Mouse (Mus musculus): ENCODE results near the gene Ftsj3. TPM values are rescaled to one million over a fixed set of nuclear protein-coding genes. Genes with fewer than 3 reads are reported as not detected.
"Not testable (repeated sequence)": the region's sequence is repeated elsewhere in the genome, so short reads cannot be mapped to it uniquely, and the experiment has no call there.

Ftsj3 gene
- polyA plus RNA-seq, 1 experiment from 2014 or later: 72.1 TPM

GRCm38 (mm10) chr11:106200756-106201155, 55.1 kb downstream of the Ftsj3 start:
- Histone ChIP-seq H3K27ac (ENCODE audit: low read depth, low read length) (no peak overlapping the region), H3K4me1 (ENCODE audit: control insufficient read depth, insufficient read depth, low read length) (no peaks in the 10 kb centered on the region), H3K36me3 (ENCODE audit: control insufficient read depth, insufficient read depth, low read length) (peaks cover 75% of the 10 kb centered on the region), H3K27me3 (ENCODE audit: control insufficient read depth, insufficient read depth, low read length) (no peaks in the 10 kb centered on the region), H3K4me3 (ENCODE audit: low read length) (no peak overlapping the region), H3K4me2 (replicated peaks; ENCODE audit: low read depth, low read length) (no peak overlapping the region), H3K9me3 (ENCODE audit: control insufficient read depth, low read length) (no peaks in the 10 kb centered on the region), H3K9ac (ENCODE audit: low read depth, low read length) (no peak overlapping the region)
- ATAC-seq (ENCODE audit: low FRiP score, low TSS enrichment): no peak
- WGBS: 75% methylated on average over 6 of the region's 6 CpGs

- not testable (repeated sequence) for H3K27ac ChIP-seq (ENCODE audit: low read depth, low read length); ATAC-seq (ENCODE audit: low FRiP score, low TSS enrichment); H3K27me3 ChIP-seq (ENCODE audit: control insufficient read depth, insufficient read depth, low read length); H3K4me3 ChIP-seq (ENCODE audit: low read length); H3K4me1 ChIP-seq (ENCODE audit: control insufficient read depth, insufficient read depth, low read length); H3K9me3 ChIP-seq (ENCODE audit: control insufficient read depth, low read length); H3K9ac ChIP-seq (ENCODE audit: low read depth, low read length); H3K4me2 ChIP-seq (replicated peaks; ENCODE audit: low read depth, low read length)
- H3K36me3 ChIP-seq (ENCODE audit: control insufficient read depth, insufficient read depth, low read length): peaks cover 67% of the 10 kb centered on the region
- WGBS: 92% methylated on average over 7 of the region's 7 CpGs
These were observed 55.9 kb downstream of the Ftsj3 start for GRCm38 (mm10) chr11:106199997-106200396.

Other genes starting within 250 kb of the Ftsj3 start
- 0.10 and 0.14 TPM in 2 replicates for gene Kcnh6, start 248.0 kb downstream of the Ftsj3 start, polyA plus RNA-seq (2014; fragmentation: Nextera tagmentation; extraction: Ambion mirVana)
- gene Dcaf7, start 219.2 kb downstream of the Ftsj3 start, polyA plus RNA-seq (2014; fragmentation: Nextera tagmentation; extraction: Ambion mirVana): 43.7 and 68.8 TPM in 2 replicates
- gene Taco1, start 190.0 kb downstream of the Ftsj3 start, polyA plus RNA-seq (2014; fragmentation: Nextera tagmentation; extraction: Ambion mirVana): 10.3 and 11.3 TPM in 2 replicates
- 23.2 and 25.7 TPM in 2 replicates for gene Map3k3, start 171.5 kb downstream of the Ftsj3 start, polyA plus RNA-seq (2014; fragmentation: Nextera tagmentation; extraction: Ambion mirVana)
- not detected in 2 replicates for gene Gm10840, start 95.2 kb downstream of the Ftsj3 start, polyA plus RNA-seq (2014; fragmentation: Nextera tagmentation; extraction: Ambion mirVana)
- gene Limd2, start 95.2 kb downstream of the Ftsj3 start, polyA plus RNA-seq (2014; fragmentation: Nextera tagmentation; extraction: Ambion mirVana): 216 and 266 TPM in 2 replicates
- gene Strada, start 53.9 kb downstream of the Ftsj3 start, polyA plus RNA-seq (2014; fragmentation: Nextera tagmentation; extraction: Ambion mirVana): 29.1 and 33.5 TPM in 2 replicates
- gene Ccdc47, start 39.7 kb downstream of the Ftsj3 start, polyA plus RNA-seq (2014; fragmentation: Nextera tagmentation; extraction: Ambion mirVana): 39.3 and 60.3 TPM in 2 replicates
- 43.1 and 71.8 TPM in 2 replicates for gene Ddx42, start 39.2 kb downstream of the Ftsj3 start, polyA plus RNA-seq (2014; fragmentation: Nextera tagmentation; extraction: Ambion mirVana)
- gene Psmc5, start 75 bp upstream of the Ftsj3 start, polyA plus RNA-seq (2014; fragmentation: Nextera tagmentation; extraction: Ambion mirVana): 303 and 334 TPM in 2 replicates
- gene Smarcd2, start 16.9 kb upstream of the Ftsj3 start, polyA plus RNA-seq (2014; fragmentation: Nextera tagmentation; extraction: Ambion mirVana): 54.9 and 78.6 TPM in 2 replicates
- gene Tcam1, start 20.6 kb upstream of the Ftsj3 start, polyA plus RNA-seq (2014; fragmentation: Nextera tagmentation; extraction: Ambion mirVana): 0.81 and 1.2 TPM in 2 replicates
- gene Gh, start 45.8 kb upstream of the Ftsj3 start, polyA plus RNA-seq (2014; fragmentation: Nextera tagmentation; extraction: Ambion mirVana): not detected in 2 replicates
- 7.3 and 7.4 TPM in 2 replicates for gene Cd79b, start 58.7 kb upstream of the Ftsj3 start, polyA plus RNA-seq (2014; fragmentation: Nextera tagmentation; extraction: Ambion mirVana)
- 0.29 and 0.35 TPM in 2 replicates for gene Scn4a, start 97.2 kb upstream of the Ftsj3 start, polyA plus RNA-seq (2014; fragmentation: Nextera tagmentation; extraction: Ambion mirVana)
- gene Prr29, start 109.4 kb upstream of the Ftsj3 start, polyA plus RNA-seq (2014; fragmentation: Nextera tagmentation; extraction: Ambion mirVana): 0.46 and 0.49 TPM in 2 replicates
- 65.4 and 76.2 TPM in 2 replicates for gene Icam2, start 132.0 kb upstream of the Ftsj3 start, polyA plus RNA-seq (2014; fragmentation: Nextera tagmentation; extraction: Ambion mirVana)
- 4.0 and 9.0 TPM in 2 replicates for gene Ern1, start 231.8 kb upstream of the Ftsj3 start, polyA plus RNA-seq (2014; fragmentation: Nextera tagmentation; extraction: Ambion mirVana)